ENCODE assay signal across 9 mouse cellular contexts in the genomic region with DNA sequence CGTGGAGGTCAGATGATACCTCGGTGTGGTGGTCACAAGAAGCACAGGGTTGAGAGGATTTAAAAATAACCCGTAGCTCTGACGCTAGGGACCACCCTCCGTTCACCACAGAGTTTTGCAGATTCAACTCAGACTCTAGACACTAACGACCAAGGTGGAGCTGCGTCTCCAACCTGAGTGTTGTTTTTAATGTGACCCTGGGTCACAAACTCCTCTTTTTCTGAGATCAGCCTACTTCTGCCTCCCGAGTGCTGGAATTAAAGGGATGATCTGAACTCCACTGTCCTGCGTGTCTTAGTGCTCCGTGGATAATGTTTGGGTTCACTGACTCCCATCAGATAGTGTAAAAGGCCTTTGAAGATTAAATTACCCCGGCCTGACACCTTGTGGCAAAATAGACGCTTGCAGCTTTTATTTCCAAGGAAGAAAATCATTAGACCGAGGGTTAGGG. TPM values are rescaled to one million over a fixed set of nuclear protein-coding genes. Genes with fewer than 3 reads are reported as not detected.
A peak's percentile ranks its signal among the peaks of the same experiment; 100 is the strongest.
DNase-seq lines count a peak whose midpoint lies in the region; ATAC-seq and TF ChIP-seq lines count a peak whose summit lies in the region.
"Had no signal": no experiment of that assay in that cellular context is flagged by ENCODE, and none has a peak within 500 bp of the region (broad histone marks: within the 10 kb centered on the region; RNA-seq: fewer than 3 reads in every experiment).

No protein-coding gene starts in this region.

- DNase-seq in gastrocnemius, postnatal 10 days, result peak; percentile 9
- no peak for DNase-seq in gastrocnemius, postnatal 14 days
- DNase-seq in cerebellum, adult 11-12 months, result peak; percentile 23
- DNase-seq in induced T-regulatory cell, adult 2 months (ENCODE audit: low read depth), result peak; percentile 12
- DNase-seq in left cerebral cortex, adult 2 months (ENCODE audit: extremely low spot score in 1 of 2, low spot score in 2 of 2), result peak; percentile 40 to 46
- peak; percentile 47 for DNase-seq in mesoderm, embryonic 11.5 days (ENCODE audit: low read depth, low spot score)

- no peaks in the 10 kb centered on the region for H3K9me3 ChIP-seq in forebrain, embryonic 16.5 days (ENCODE audit: control insufficient read depth, low read length)
- no peaks in the 10 kb centered on the region for H3K9me3 ChIP-seq in stomach, embryonic 16.5 days (replicated peaks; ENCODE audit: control insufficient read depth, low read length)
- H3K9me3 ChIP-seq: G1E had no signal

- TF ChIP-seq CTCF in left cerebral cortex, adult 2 months (IDR thresholded peaks at IDR 0.05), result peak; percentile 76

- peak overlapping the region; percentile 55; the same call in 1 of the 2 replicates for H3K9ac ChIP-seq in forebrain, embryonic 16.5 days (replicated peaks; ENCODE audit: low read depth, low read length)
- peak overlapping the region; percentile 82 for H3K9ac ChIP-seq in stomach, embryonic 16.5 days (ENCODE audit: low read length)

- peaks cover 11% of the 10 kb centered on the region for H3K4me1 ChIP-seq in forebrain, embryonic 16.5 days (replicated peaks; ENCODE audit: control insufficient read depth, insufficient read depth, low read length)
- H3K4me1 ChIP-seq in stomach, embryonic 16.5 days (ENCODE audit: control insufficient read depth, insufficient read depth, low read length), result 0 out of 2 replicates have a peak, but pooled peaks cover 3% of the 10 kb centered on the region

- H3K4me3 ChIP-seq in forebrain, embryonic 16.5 days (replicated peaks; ENCODE audit: low read length), result peak overlapping the region; percentile 60
- peak overlapping the region; percentile 59 for H3K4me3 ChIP-seq in left cerebral cortex, adult 2 months
- H3K4me3 ChIP-seq in stomach, embryonic 16.5 days (replicated peaks; ENCODE audit: low read length), result peak overlapping the region; percentile 72

- under 1% methylated on average over 13 of the region's 13 CpGs for WGBS in forebrain, embryonic 16.5 days
- under 1% methylated on average over 13 of the region's 13 CpGs for WGBS in stomach, embryonic 16.5 days

- H3K4me2 ChIP-seq in forebrain, embryonic 16.5 days (ENCODE audit: low read length), result peak overlapping the region; percentile 97
- peak overlapping the region; percentile 95 for H3K4me2 ChIP-seq in stomach, embryonic 16.5 days (ENCODE audit: low read depth, low read length)

- intact Hi-C loops in gastrocnemius, postnatal 14 days (cut with DNase I; ENCODE audit: low total_unique reads), result loop anchor here (5.0 kb wide), 2 partner anchors 102 to 252 kb away; no protein-coding TSS in a partner anchor
- intact Hi-C loops in left cerebral cortex, adult 2 months (cut with DNase I), result loop anchor here (1.0 to 5.0 kb wide), 5 partner anchors 57 to 787 kb away; a partner anchor contains a TSS

- H3K36me3 ChIP-seq in forebrain, embryonic 16.5 days (ENCODE audit: control insufficient read depth, insufficient read depth), result no peaks in the 10 kb centered on the region
- no peaks in the 10 kb centered on the region for H3K36me3 ChIP-seq in stomach, embryonic 16.5 days (ENCODE audit: control insufficient read depth, insufficient read depth, low read length)
- H3K36me3 ChIP-seq: G1E had no signal

- peak; percentile 65 for ATAC-seq in forebrain, embryonic 16.5 days
- 0 out of 2 replicates have a peak, but pooled peaks have one; percentile 31 for ATAC-seq in stomach, embryonic 16.5 days (ENCODE audit: insufficient read depth, low FRiP score)

- H3K27ac ChIP-seq in forebrain, embryonic 16.5 days (ENCODE audit: low read length), result no peak overlapping the region
- H3K27ac ChIP-seq in left cerebral cortex, adult 2 months, result no peak overlapping the region
- no peak overlapping the region for H3K27ac ChIP-seq in stomach, embryonic 16.5 days (ENCODE audit: low read length)

- H3K27me3 ChIP-seq in forebrain, embryonic 16.5 days (replicated peaks; ENCODE audit: control insufficient read depth, insufficient read depth, low read length), result peaks cover 8% of the 10 kb centered on the region; the same call in 1 of the 2 replicates
- H3K27me3 ChIP-seq in stomach, embryonic 16.5 days (ENCODE audit: control insufficient read depth, insufficient read depth, low read length), result no peaks in the 10 kb centered on the region

RNA-seq across cellular contexts. Expression of a gene that starts 0.7 kb away (rescaled TPM):
- total RNA-seq in gastrocnemius, postnatal 10 days (2021), result under 1 TPM; 0.35 to 0.50 TPM
- under 1 TPM; 0.29 to 0.31 TPM for total RNA-seq in gastrocnemius, postnatal 14 days (2021)
- 1.8 and 2.1 TPM in 2 replicates for polyA plus RNA-seq in forebrain, embryonic 16.5 days (2015; fragmentation: Nextera tagmentation; extraction: Ambion mirVana)
- total RNA-seq in left cerebral cortex, adult 2 months (2021), result under 1 TPM in 1 of 2 experiments, not detected in 1; 0.48 TPM
- 10.8 and 11.8 TPM in 2 replicates for polyA plus RNA-seq in stomach, embryonic 16.5 days (2015; fragmentation: Nextera tagmentation; extraction: Ambion mirVana)
- total RNA-seq: G1E had no signal
- polyA plus RNA-seq: G1E had no signal

RNA-seq across cellular contexts. Expression of a gene that starts 55.4 kb away (rescaled TPM):
- total RNA-seq in gastrocnemius, postnatal 10 days (2021), result 1 to 10 TPM; 1.7 TPM
- total RNA-seq in gastrocnemius, postnatal 14 days (2021), result under 1 TPM; 0.74 to 0.91 TPM
- 4.3 and 4.4 TPM in 2 replicates for polyA plus RNA-seq in forebrain, embryonic 16.5 days (2015; fragmentation: Nextera tagmentation; extraction: Ambion mirVana)
- total RNA-seq in left cerebral cortex, adult 2 months (2021), result 1 to 10 TPM; 8.1 to 9.5 TPM
- 7.2 and 7.3 TPM in 2 replicates for polyA plus RNA-seq in stomach, embryonic 16.5 days (2015; fragmentation: Nextera tagmentation; extraction: Ambion mirVana)
- polyA plus RNA-seq: G1E had no signal
